ENCODE assay signal across 11 mouse cellular contexts in genomic region chr14:21558440-21559131, GRCm38 (mm10).
DNase-seq lines count a peak whose midpoint lies in the region; ATAC-seq and TF ChIP-seq lines count a peak whose summit lies in the region.
"Had no signal": no experiment of that assay in that cellular context is flagged by ENCODE, and none has a peak within 500 bp of the region (broad histone marks: within the 10 kb centered on the region; RNA-seq: fewer than 3 reads in every experiment).

No protein-coding gene starts in this region.

- peak overlapping the region; percentile 48 for H3K27ac ChIP-seq in forebrain, embryonic 13.5 days
- no peak overlapping the region for H3K27ac ChIP-seq in forebrain, postnatal 0 days (ENCODE audit: low read depth, low read length)
- H3K27ac ChIP-seq in midbrain, embryonic 12.5 days (replicated peaks): 0 out of 2 replicates have a peak overlapping the region, but pooled peaks have one; percentile 42
- H3K27ac ChIP-seq in midbrain, embryonic 11.5 days (ENCODE audit: low read depth, low read length): no peak overlapping the region
- H3K27ac ChIP-seq in heart, embryonic 14.5 days (replicated peaks in 1 of 2; ENCODE audit: control insufficient read depth in 1 of 2, insufficient read depth in 1 of 2, low read depth in 2 of 2, low read length in 2 of 2): peak overlapping the region; percentile 29 to 53; a peak in 3 of 4 replicates
- H3K27ac ChIP-seq: layer of hippocampus, adult 2 months had no signal

- no peak overlapping the region for H3K9ac ChIP-seq in forebrain, embryonic 13.5 days
- H3K9ac ChIP-seq in forebrain, postnatal 0 days: no peak overlapping the region
- H3K9ac ChIP-seq in midbrain, embryonic 12.5 days (replicated peaks): no peak overlapping the region
- H3K9ac ChIP-seq in midbrain, embryonic 11.5 days (ENCODE audit: low read length): no peak overlapping the region
- H3K9ac ChIP-seq in heart, embryonic 14.5 days (ENCODE audit: low read length): no peak overlapping the region

- ATAC-seq in forebrain, embryonic 13.5 days: peak; percentile 43; the same call in 1 of the 2 replicates
- ATAC-seq in forebrain, postnatal 0 days: no peak
- no peak for ATAC-seq in midbrain, embryonic 12.5 days (ENCODE audit: low FRiP score, low read depth)
- no peak for ATAC-seq in midbrain, embryonic 11.5 days (ENCODE audit: low FRiP score)
- no peak for ATAC-seq in heart, embryonic 14.5 days (ENCODE audit: insufficient number of reproducible peaks, insufficient read depth, low FRiP score, low read depth)

- no peaks in the 10 kb centered on the region for H3K36me3 ChIP-seq in forebrain, embryonic 13.5 days (ENCODE audit: poor library complexity, severe bottlenecking)
- H3K36me3 ChIP-seq in forebrain, postnatal 0 days (ENCODE audit: insufficient read depth): no peaks in the 10 kb centered on the region
- no peaks in the 10 kb centered on the region for H3K36me3 ChIP-seq in midbrain, embryonic 12.5 days
- no peaks in the 10 kb centered on the region for H3K36me3 ChIP-seq in midbrain, embryonic 11.5 days (ENCODE audit: control insufficient read depth, insufficient read depth, low read length)
- H3K36me3 ChIP-seq in heart, embryonic 14.5 days (ENCODE audit: control insufficient read depth, insufficient read depth, low read length): no peaks in the 10 kb centered on the region

- H3K27me3 ChIP-seq in forebrain, embryonic 13.5 days: no peaks in the 10 kb centered on the region
- H3K27me3 ChIP-seq in forebrain, postnatal 0 days (ENCODE audit: insufficient read depth, low read length): no peaks in the 10 kb centered on the region
- H3K27me3 ChIP-seq in midbrain, embryonic 12.5 days: no peaks in the 10 kb centered on the region
- no peaks in the 10 kb centered on the region for H3K27me3 ChIP-seq in midbrain, embryonic 11.5 days (ENCODE audit: control insufficient read depth, insufficient read depth, low read length)
- H3K27me3 ChIP-seq in heart, embryonic 14.5 days (ENCODE audit: control insufficient read depth, insufficient read depth, low read length): no peaks in the 10 kb centered on the region
- H3K27me3 ChIP-seq: megakaryocyte, embryonic 14.5 days had no signal

- no peak overlapping the region; the same call in 1 of the 2 replicates for H3K4me2 ChIP-seq in forebrain, embryonic 13.5 days
- H3K4me2 ChIP-seq in forebrain, postnatal 0 days (ENCODE audit: low read depth): no peak overlapping the region
- H3K4me2 ChIP-seq in midbrain, embryonic 12.5 days (replicated peaks): no peak overlapping the region
- no peak overlapping the region for H3K4me2 ChIP-seq in midbrain, embryonic 11.5 days
- 0 out of 2 replicates have a peak overlapping the region, but pooled peaks have one; percentile 14 for H3K4me2 ChIP-seq in heart, embryonic 14.5 days (ENCODE audit: low read length)

- H3K4me3 ChIP-seq in forebrain, embryonic 13.5 days: no peak overlapping the region
- H3K4me3 ChIP-seq in forebrain, postnatal 0 days (ENCODE audit: low read depth, low read length): no peak overlapping the region
- no peak overlapping the region for H3K4me3 ChIP-seq in midbrain, embryonic 12.5 days
- no peak overlapping the region for H3K4me3 ChIP-seq in midbrain, embryonic 11.5 days (ENCODE audit: low read depth, low read length)
- H3K4me3 ChIP-seq in heart, embryonic 14.5 days (ENCODE audit: control insufficient read depth in 1 of 2, insufficient read depth in 1 of 2, low read depth in 1 of 2, low read length in 2 of 2): no peak overlapping the region
- H3K4me3 ChIP-seq: layer of hippocampus, adult 2 months; megakaryocyte, embryonic 14.5 days had no signal

- WGBS in forebrain, embryonic 13.5 days: 41% methylated on average over 10 of the region's 10 CpGs
- 30% methylated on average over 10 of the region's 10 CpGs for WGBS in forebrain, postnatal 0 days
- 74% methylated on average over 10 of the region's 10 CpGs for WGBS in midbrain, embryonic 12.5 days
- 78% methylated on average over 10 of the region's 10 CpGs for WGBS in midbrain, embryonic 11.5 days
- 45% methylated on average over 10 of the region's 10 CpGs for WGBS in heart, embryonic 14.5 days

- DNase-seq in forebrain, postnatal 0 days: no peak
- no peak for DNase-seq in midbrain, embryonic 11.5 days (ENCODE audit: low spot score, missing footprints)
- peak; percentile 74 for DNase-seq in skeletal muscle tissue, adult 2 months (ENCODE audit: low read depth, low spot score)
- no peak for DNase-seq in adrenal gland, postnatal 36 days
- DNase-seq in layer of hippocampus, postnatal 14 days (ENCODE audit: low spot score in 2 of 2): no peak
- DNase-seq: cerebellum, adult 18-20 months had no signal

- no peaks in the 10 kb centered on the region for H3K9me3 ChIP-seq in forebrain, embryonic 13.5 days (replicated peaks)
- no peaks in the 10 kb centered on the region for H3K9me3 ChIP-seq in forebrain, postnatal 0 days (ENCODE audit: low read length)
- no peaks in the 10 kb centered on the region for H3K9me3 ChIP-seq in midbrain, embryonic 12.5 days
- H3K9me3 ChIP-seq in midbrain, embryonic 11.5 days (ENCODE audit: control insufficient read depth, low read length): no peaks in the 10 kb centered on the region
- H3K9me3 ChIP-seq in heart, embryonic 14.5 days (ENCODE audit: control insufficient read depth, low read length): no peaks in the 10 kb centered on the region
- H3K9me3 ChIP-seq: megakaryocyte, embryonic 14.5 days had no signal

- peaks cover 67% of the 10 kb centered on the region for H3K4me1 ChIP-seq in forebrain, embryonic 13.5 days
- H3K4me1 ChIP-seq in forebrain, postnatal 0 days (ENCODE audit: insufficient read depth): no peaks in the 10 kb centered on the region; the same call in 1 of the 2 replicates
- H3K4me1 ChIP-seq in midbrain, embryonic 12.5 days: peaks cover 31% of the 10 kb centered on the region
- H3K4me1 ChIP-seq in midbrain, embryonic 11.5 days (ENCODE audit: control insufficient read depth, insufficient read depth, low read length): peaks cover 3% of the 10 kb centered on the region; the same call in 1 of the 2 replicates
- peaks cover 29 to 59% of the 10 kb centered on the region in 2 experiments for H3K4me1 ChIP-seq in heart, embryonic 14.5 days (ENCODE audit: control insufficient read depth in 2 of 2, insufficient read depth in 2 of 2, low read length in 2 of 2)

- no peak for TF ChIP-seq CTCF in forebrain, postnatal 0 days (IDR thresholded peaks at IDR 0.05; ENCODE audit: low read depth)

Comparison
In these comparisons a context has a peak if more than half of its experiments do, and no peak if none do; other contexts are left out.
1. H3K27ac ChIP-seq: peak in forebrain, embryonic 13.5 days (single experiment), midbrain, embryonic 12.5 days (single experiment) and heart, embryonic 14.5 days (2 of 2); none in forebrain, postnatal 0 days (single experiment) and midbrain, embryonic 11.5 days (single experiment).